Mouse (Mus musculus): ENCODE results near the gene Vps13d. TPM values are rescaled to one million over a fixed set of nuclear protein-coding genes. Genes with fewer than 3 reads are reported as not detected.

The Vps13d gene
- polyA plus RNA-seq, 1 experiment from 2014 or later: 14.2 TPM

DNA sequence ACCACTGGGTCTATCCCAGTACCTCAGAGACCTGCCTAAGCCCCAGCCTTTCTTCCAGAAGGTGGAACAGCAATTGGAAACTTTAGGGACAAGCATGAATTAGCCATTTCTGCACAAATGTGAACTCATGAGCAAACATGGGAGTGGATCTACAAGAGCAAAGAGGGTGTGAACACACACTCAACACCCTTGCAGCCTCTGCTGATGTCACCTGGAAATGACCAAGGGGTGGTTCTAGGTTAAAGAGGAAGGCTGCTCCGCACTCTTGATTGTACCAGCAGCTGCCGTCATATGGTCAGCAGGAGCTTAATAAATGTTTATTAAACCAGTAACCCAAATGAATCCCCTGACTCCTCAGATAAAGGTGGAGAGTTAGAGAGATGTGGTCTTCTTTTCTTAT, 35.8 kb upstream of the Vps13d start:
- H3K36me3 ChIP-seq (ENCODE audit: control insufficient read depth, insufficient read depth, low read length): no peaks in the 10 kb centered on the region
- H3K27ac ChIP-seq (replicated peaks; ENCODE audit: low read depth, low read length): no peak overlapping the region
- H3K4me2 ChIP-seq (ENCODE audit: low read depth, severe bottlenecking): no peak overlapping the region
- WGBS: 79% methylated on average over 2 of the region's 2 CpGs
- no peak overlapping the region for H3K9ac ChIP-seq (ENCODE audit: low read length)
- H3K4me1 ChIP-seq (ENCODE audit: control insufficient read depth, insufficient read depth, low read length): no peaks in the 10 kb centered on the region
- DNase-seq (ENCODE audit: low spot score): no peak
- H3K27me3 ChIP-seq (ENCODE audit: control insufficient read depth, insufficient read depth, low read length): no peaks in the 10 kb centered on the region
- ATAC-seq (ENCODE audit: insufficient number of reproducible peaks, low FRiP score, low TSS enrichment, low read depth): no peak
- H3K9me3 ChIP-seq (ENCODE audit: control insufficient read depth, low read length): no peaks in the 10 kb centered on the region
- no peak overlapping the region for H3K4me3 ChIP-seq (ENCODE audit: low read depth, low read length)

DNA sequence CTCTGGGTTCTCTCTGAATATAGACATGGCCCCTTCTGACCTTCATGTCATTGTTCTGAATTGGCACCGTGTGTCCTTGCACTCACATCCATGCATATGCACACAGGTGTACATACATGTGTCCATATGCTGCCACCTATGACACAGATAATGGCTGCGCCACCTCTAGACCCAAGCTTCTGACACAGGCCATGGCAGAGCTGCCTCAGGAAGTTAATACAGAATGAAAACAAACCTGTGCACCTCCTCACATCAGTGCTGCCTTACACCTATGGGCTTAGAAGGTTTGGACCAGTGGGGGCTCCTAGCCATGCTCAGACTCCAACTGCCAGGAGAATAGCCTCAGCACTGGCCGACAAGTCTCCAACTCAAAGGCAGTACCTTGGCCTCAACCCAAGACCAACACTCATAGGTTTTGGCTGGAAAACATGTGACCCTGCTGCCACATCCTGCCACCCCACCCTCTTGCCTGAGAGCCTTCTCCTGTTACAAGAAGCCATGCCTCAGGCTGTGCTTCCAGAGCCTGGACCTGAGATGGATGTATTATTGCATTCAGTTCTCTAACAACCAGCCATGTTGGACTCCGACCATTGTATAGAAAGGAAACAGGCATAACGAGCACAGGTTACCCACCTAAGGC, 34.8 kb upstream of the Vps13d start:
- Histone ChIP-seq H3K4me3 (ENCODE audit: low read depth, low read length) (no peak overlapping the region), H3K4me1 (ENCODE audit: control insufficient read depth, insufficient read depth, low read length) (no peaks in the 10 kb centered on the region), H3K9ac (ENCODE audit: low read length) (no peak overlapping the region), H3K27ac (replicated peaks; ENCODE audit: low read depth, low read length) (no peak overlapping the region), H3K36me3 (ENCODE audit: control insufficient read depth, insufficient read depth, low read length) (no peaks in the 10 kb centered on the region), H3K9me3 (ENCODE audit: control insufficient read depth, low read length) (no peaks in the 10 kb centered on the region), H3K27me3 (ENCODE audit: control insufficient read depth, insufficient read depth, low read length) (no peaks in the 10 kb centered on the region), H3K4me2 (ENCODE audit: low read depth, severe bottlenecking) (no peak overlapping the region)
- ATAC-seq (ENCODE audit: insufficient number of reproducible peaks, low FRiP score, low TSS enrichment, low read depth): no peak; the same call in 1 of the 2 replicates
- WGBS: 82% methylated on average over 5 of the region's 5 CpGs
- DNase-seq (ENCODE audit: low spot score): no peak

DNA sequence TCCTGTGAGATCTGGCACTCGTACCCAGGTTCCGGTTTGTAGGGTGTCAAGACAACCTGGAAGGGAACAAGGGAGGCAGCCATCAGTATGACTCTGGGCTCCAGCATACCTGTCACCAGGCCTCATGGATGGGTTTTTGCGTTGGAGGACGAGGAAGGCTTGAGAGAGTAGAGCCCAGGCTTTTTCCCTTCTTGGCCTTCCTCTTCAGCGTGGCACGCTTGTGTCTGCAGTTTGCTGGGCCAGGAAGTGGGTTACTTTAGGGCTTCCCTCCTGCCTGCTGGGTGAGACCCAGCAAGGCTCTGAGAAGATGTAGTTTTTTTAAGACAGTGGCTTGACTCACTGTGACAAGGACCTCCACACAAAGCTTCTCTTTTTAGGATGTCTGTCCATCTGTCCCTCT, 34.2 kb upstream of the Vps13d start:
- H3K4me1 ChIP-seq (ENCODE audit: control insufficient read depth, insufficient read depth, low read length): no peaks in the 10 kb centered on the region
- no peak overlapping the region for H3K9ac ChIP-seq (ENCODE audit: low read length)
- no peaks in the 10 kb centered on the region for H3K36me3 ChIP-seq (ENCODE audit: control insufficient read depth, insufficient read depth, low read length)
- H3K27me3 ChIP-seq (ENCODE audit: control insufficient read depth, insufficient read depth, low read length): no peaks in the 10 kb centered on the region
- H3K9me3 ChIP-seq (ENCODE audit: control insufficient read depth, low read length): no peaks in the 10 kb centered on the region
- 88% methylated on average over 6 of the region's 6 CpGs for WGBS
- ATAC-seq (ENCODE audit: insufficient number of reproducible peaks, low FRiP score, low TSS enrichment, low read depth): no peak
- H3K27ac ChIP-seq (replicated peaks; ENCODE audit: low read depth, low read length): no peak overlapping the region
- DNase-seq (ENCODE audit: low spot score): no peak
- H3K4me3 ChIP-seq (ENCODE audit: low read depth, low read length): no peak overlapping the region
- H3K4me2 ChIP-seq (ENCODE audit: low read depth, severe bottlenecking): no peak overlapping the region

- DNase-seq (ENCODE audit: low spot score): no peak
- H3K27ac ChIP-seq (replicated peaks; ENCODE audit: low read depth, low read length): no peak overlapping the region
- H3K9me3 ChIP-seq (ENCODE audit: control insufficient read depth, low read length): no peaks in the 10 kb centered on the region
- no peak for ATAC-seq (ENCODE audit: insufficient number of reproducible peaks, low FRiP score, low TSS enrichment, low read depth)
- no peak overlapping the region for H3K4me2 ChIP-seq (ENCODE audit: low read depth, severe bottlenecking)
- no peak overlapping the region for H3K4me3 ChIP-seq (ENCODE audit: low read depth, low read length)
- H3K27me3 ChIP-seq (ENCODE audit: control insufficient read depth, insufficient read depth, low read length): no peaks in the 10 kb centered on the region
- 87% methylated on average over 4 of the region's 4 CpGs for WGBS
- no peaks in the 10 kb centered on the region for H3K4me1 ChIP-seq (ENCODE audit: control insufficient read depth, insufficient read depth, low read length)
- H3K9ac ChIP-seq (ENCODE audit: low read length): no peak overlapping the region
- H3K36me3 ChIP-seq (ENCODE audit: control insufficient read depth, insufficient read depth, low read length): no peaks in the 10 kb centered on the region
Observed at GRCm38 (mm10) chr4:145224613-145225012, 29.8 kb upstream of the Vps13d start.

DNA sequence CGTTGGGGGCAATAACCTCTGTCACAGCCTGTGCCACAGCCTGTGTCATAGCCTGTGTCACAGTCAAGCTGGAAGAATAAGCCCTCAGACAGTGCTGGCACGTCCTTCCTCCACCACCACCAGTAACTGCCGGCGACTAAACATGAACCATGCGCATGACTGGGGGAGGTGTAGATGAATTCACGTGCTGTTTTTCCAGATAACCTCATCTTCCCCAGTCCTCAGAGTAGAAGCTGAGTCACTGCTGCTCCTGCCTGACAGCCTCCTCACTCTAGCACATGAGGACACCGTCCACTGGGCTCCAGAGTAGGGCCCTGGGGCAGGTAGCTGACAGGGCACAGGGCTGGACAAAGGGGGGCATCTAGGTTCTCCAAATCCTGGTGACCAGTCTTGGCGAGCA, 27.3 kb upstream of the Vps13d start:
- H3K27me3 ChIP-seq (ENCODE audit: control insufficient read depth, insufficient read depth, low read length): no peaks in the 10 kb centered on the region
- no peaks in the 10 kb centered on the region for H3K9me3 ChIP-seq (ENCODE audit: control insufficient read depth, low read length)
- no peak for DNase-seq (ENCODE audit: low spot score)
- H3K4me1 ChIP-seq (ENCODE audit: control insufficient read depth, insufficient read depth, low read length): no peaks in the 10 kb centered on the region
- 76% methylated on average over 8 of the region's 8 CpGs for WGBS
- H3K4me3 ChIP-seq (ENCODE audit: low read depth, low read length): no peak overlapping the region
- no peak for ATAC-seq (ENCODE audit: insufficient number of reproducible peaks, low FRiP score, low TSS enrichment, low read depth)
- H3K9ac ChIP-seq (ENCODE audit: low read length): no peak overlapping the region
- no peaks in the 10 kb centered on the region for H3K36me3 ChIP-seq (ENCODE audit: control insufficient read depth, insufficient read depth, low read length)
- no peak overlapping the region for H3K27ac ChIP-seq (replicated peaks; ENCODE audit: low read depth, low read length)
- H3K4me2 ChIP-seq (ENCODE audit: low read depth, severe bottlenecking): no peak overlapping the region

GRCm38 (mm10) chr4:145221379-145221778, 26.6 kb upstream of the Vps13d start:
- no peaks in the 10 kb centered on the region for H3K27me3 ChIP-seq (ENCODE audit: control insufficient read depth, insufficient read depth, low read length)
- DNase-seq (ENCODE audit: low spot score): no peak
- no peak overlapping the region for H3K4me2 ChIP-seq (ENCODE audit: low read depth, severe bottlenecking)
- no peak overlapping the region for H3K27ac ChIP-seq (replicated peaks; ENCODE audit: low read depth, low read length)
- 61% methylated on average over 2 of the region's 2 CpGs for WGBS
- no peak overlapping the region for H3K9ac ChIP-seq (ENCODE audit: low read length)
- H3K36me3 ChIP-seq (ENCODE audit: control insufficient read depth, insufficient read depth, low read length): no peaks in the 10 kb centered on the region
- H3K9me3 ChIP-seq (ENCODE audit: control insufficient read depth, low read length): no peaks in the 10 kb centered on the region
- H3K4me3 ChIP-seq (ENCODE audit: low read depth, low read length): no peak overlapping the region
- no peaks in the 10 kb centered on the region for H3K4me1 ChIP-seq (ENCODE audit: control insufficient read depth, insufficient read depth, low read length)
- no peak for ATAC-seq (ENCODE audit: insufficient number of reproducible peaks, low FRiP score, low TSS enrichment, low read depth)

- Histone ChIP-seq H3K27me3 (ENCODE audit: control insufficient read depth, insufficient read depth, low read length) (no peaks in the 10 kb centered on the region), H3K27ac (replicated peaks; ENCODE audit: low read depth, low read length) (no peak overlapping the region), H3K9me3 (ENCODE audit: control insufficient read depth, low read length) (no peaks in the 10 kb centered on the region), H3K36me3 (ENCODE audit: control insufficient read depth, insufficient read depth, low read length) (no peaks in the 10 kb centered on the region), H3K9ac (ENCODE audit: low read length) (no peak overlapping the region), H3K4me3 (ENCODE audit: low read depth, low read length) (no peak overlapping the region), H3K4me1 (ENCODE audit: control insufficient read depth, insufficient read depth, low read length) (no peaks in the 10 kb centered on the region), H3K4me2 (ENCODE audit: low read depth, severe bottlenecking) (no peak overlapping the region)
- WGBS: 83% methylated on average over 1 of the region's 1 CpGs
- DNase-seq (ENCODE audit: low spot score): no peak
- no peak for ATAC-seq (ENCODE audit: insufficient number of reproducible peaks, low FRiP score, low TSS enrichment, low read depth)
Observed at GRCm38 (mm10) chr4:145220001-145220400, 25.2 kb upstream of the Vps13d start.

GRCm38 (mm10) chr4:145219240-145219985, 24.6 kb upstream of the Vps13d start:
- Histone ChIP-seq H3K9ac (ENCODE audit: low read length) (no peak overlapping the region), H3K4me3 (ENCODE audit: low read depth, low read length) (no peak overlapping the region), H3K9me3 (ENCODE audit: control insufficient read depth, low read length) (no peaks in the 10 kb centered on the region), H3K4me2 (ENCODE audit: low read depth, severe bottlenecking) (no peak overlapping the region), H3K36me3 (ENCODE audit: control insufficient read depth, insufficient read depth, low read length) (no peaks in the 10 kb centered on the region), H3K27me3 (ENCODE audit: control insufficient read depth, insufficient read depth, low read length) (no peaks in the 10 kb centered on the region), H3K4me1 (ENCODE audit: control insufficient read depth, insufficient read depth, low read length) (no peaks in the 10 kb centered on the region), H3K27ac (replicated peaks; ENCODE audit: low read depth, low read length) (no peak overlapping the region)
- DNase-seq (ENCODE audit: low spot score) (no peak), ATAC-seq (ENCODE audit: insufficient number of reproducible peaks, low FRiP score, low TSS enrichment, low read depth) (no peak)
- whole genome bisulfite sequencing: 65% methylated on average over 15 of the region's 15 CpGs
